Mouse (Mus musculus): ENCODE measurements around the gene Lrrn4cl.
"Not testable (repeated sequence)": the region's sequence is repeated elsewhere in the genome, so short reads cannot be mapped to it uniquely, and the experiment has no call there.

Gene Lrrn4cl

GRCm38 (mm10) chr19:8838041-8838730 is 12.4 kb upstream of the Lrrn4cl start:
- DNase-seq (ENCODE audit: low spot score in 2 of 2): peak in 1 of 2 experiments; percentile 48

DNA sequence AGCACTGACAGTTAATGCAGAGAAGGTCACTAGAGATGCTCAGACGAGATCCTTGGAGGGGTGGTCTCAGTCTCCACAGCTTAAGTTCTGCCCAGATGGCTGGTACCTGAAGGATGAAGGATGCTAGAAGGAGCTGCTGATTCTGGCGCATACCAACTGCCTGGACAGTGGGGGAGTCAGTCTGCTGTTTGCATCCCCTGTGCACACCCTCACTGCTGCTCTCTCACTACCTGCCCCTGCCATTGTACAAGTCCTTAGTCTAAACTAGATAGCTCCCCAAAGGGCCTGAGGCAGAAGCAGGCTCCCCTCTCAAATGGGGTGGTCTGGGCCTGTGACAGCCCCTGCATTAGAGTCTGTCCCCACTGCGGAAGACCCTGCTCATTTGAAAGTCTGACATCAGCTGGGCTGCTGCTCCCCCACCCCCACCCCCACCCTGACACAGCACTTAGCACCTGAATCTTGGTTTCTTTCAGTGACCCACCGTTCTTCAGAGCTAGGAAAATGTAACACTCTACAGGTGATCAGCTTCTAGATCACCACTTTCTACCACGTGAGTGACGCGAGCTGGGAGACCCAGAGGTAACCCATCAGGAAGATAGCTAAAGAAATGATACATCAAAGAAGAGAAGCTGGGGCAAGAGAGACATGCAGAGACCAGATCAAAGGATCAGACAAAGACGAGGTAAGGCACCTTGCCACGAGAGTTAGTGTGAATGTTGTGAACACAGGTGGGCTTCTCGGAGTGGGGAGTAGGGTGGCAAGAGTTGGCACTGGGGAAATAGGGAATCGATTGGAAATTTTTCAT is 11.3 kb upstream of the Lrrn4cl start, which contains the start of gene Gng3:
Gng3 (minus strand) TSS at position 92 of the 805 bp plus-strand sequence.
- peak; percentile 85 to 93 for DNase-seq (ENCODE audit: low spot score in 2 of 2)

GRCm38 (mm10) chr19:8839908-8840791 is 10.4 kb upstream of the Lrrn4cl start:
- DNase-seq (ENCODE audit: low spot score in 2 of 2): peak in 1 of 2 experiments; percentile 76

DNA sequence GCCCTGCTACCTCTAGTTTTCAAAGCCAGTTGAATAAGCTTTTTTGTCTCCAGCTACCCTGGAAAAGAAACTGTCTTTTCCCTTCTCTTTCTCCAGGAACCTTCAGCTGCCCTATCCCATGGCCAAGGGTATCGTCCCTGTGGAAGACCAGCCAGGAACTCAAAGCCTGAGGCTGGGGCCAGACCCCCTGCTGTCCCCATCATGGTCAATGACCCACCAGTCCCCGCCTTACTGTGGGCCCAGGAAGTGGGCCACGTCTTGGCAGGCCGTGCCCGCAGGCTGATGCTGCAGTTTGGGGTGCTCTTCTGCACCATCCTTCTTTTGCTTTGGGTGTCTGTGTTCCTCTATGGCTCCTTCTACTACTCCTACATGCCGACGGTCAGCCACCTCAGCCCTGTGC is 9.6 kb upstream of the Lrrn4cl start:
- no peak for DNase-seq (ENCODE audit: low spot score in 2 of 2)

DNA sequence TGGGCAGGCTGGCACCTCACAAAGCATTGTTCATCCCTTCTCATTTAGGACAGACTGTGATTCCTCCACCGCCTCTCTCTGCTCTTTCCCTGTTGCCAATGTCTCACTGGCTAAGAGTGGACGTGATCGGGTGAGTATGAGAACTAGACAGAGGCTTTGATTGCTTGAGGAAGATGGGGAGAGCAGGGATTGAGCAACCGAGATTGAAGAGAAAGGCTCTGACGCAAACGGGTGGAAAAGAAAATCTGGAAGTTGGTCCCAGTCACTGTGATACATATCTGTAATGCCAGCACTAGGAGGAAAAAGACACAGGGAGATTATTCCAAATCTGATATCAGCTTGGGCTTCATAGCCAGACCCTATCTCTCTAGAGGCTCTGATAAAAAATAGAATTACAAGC is 7.6 kb upstream of the Lrrn4cl start:
- no peak for DNase-seq (ENCODE audit: low spot score in 2 of 2)

DNA sequence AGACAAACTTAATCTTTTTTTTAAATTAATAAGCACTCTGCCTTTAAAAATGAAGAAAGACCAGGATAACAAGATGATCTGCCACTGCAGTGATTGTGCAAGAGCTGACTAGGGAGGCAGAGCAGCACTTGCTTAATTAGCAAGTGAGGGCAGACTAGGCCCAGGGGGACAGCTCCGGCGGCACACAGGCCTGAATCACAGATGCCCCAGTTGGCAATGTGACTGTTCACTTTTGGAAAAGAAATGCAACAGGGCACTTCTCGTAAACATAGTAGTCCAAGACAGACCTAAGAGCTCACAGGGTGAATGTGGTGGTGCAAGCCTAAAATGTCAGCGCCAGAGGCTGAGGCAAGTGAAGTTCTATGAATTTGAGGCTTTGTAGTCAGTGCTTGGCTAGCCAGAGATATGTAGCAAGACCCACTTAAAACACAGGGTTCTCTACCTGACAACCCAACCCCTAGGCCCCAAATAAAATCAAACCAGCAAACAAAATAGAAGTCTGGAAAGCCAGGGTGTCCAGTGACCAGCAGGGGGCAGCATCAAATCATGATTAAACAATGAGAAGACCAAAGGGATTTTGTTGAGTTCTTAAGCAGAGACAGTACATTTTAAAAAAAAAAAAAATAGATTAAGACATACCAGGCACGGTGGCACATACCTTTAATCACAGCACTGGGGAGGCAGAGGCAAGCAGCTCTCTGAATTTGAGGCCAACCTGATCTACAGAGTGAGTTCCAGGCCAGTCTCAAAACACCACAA is 6.0 kb upstream of the Lrrn4cl start:
- DNase-seq (ENCODE audit: low spot score in 2 of 2): peak in 1 of 2 experiments; percentile 82

DNA sequence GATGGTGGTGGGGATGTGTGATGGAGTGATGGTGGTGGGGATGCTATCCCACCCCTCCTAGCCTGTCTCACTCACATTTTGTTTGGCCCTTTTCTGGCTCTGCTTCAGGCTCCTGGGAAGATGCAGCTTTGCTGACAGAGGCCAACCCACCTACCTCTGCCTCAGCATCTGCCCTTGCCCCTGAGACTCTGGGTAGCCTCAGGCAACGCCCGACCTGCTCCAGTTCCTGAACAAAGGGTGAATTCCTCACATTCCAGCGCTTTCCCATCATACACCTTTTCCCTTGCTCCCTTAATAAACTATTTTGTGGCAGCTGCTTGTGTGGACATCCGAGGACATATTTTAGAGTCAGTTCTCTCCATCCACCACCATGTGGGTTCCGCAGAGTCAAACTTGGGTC is 2.2 kb upstream of the Lrrn4cl start:
- no peak for DNase-seq (ENCODE audit: low spot score in 2 of 2)

- no peak for DNase-seq (ENCODE audit: low spot score in 2 of 2)
Measured at GRCm38 (mm10) chr19:8851639-8852038, 1.1 kb downstream of the Lrrn4cl start.

DNA sequence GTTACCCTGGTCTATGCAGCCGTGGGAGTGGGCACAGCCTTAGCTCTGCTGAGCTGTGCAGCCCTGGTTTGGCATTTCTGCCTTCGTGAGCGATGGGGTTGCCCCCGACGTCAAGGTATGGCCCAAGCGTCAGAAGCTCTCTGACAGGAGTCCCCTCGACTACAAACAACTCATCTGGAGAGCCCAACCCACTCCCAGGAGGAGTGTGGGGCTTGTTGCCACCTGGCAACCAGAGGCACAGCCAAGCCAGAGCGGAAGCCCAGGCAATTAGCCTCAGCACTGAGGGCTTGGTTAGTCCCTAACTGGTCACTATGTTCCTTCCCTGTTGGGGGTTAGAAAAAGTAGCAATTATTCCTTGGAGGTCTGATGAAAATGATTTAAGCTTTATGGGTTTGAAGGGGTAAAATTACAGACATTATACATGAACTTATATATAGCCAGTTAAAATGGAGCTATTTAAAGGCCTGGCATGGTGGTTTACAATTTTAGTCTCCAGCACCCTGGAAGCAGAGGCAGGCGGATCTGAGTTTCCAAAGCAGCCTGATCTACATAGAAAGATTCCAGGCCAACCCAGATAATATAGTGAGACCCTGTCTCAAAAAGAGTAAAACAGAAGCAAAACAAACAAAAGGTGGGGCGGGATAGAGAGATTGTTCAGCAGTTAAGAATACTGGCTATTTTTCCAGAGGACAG is 1.8 kb downstream of the Lrrn4cl start:
- DNase-seq (ENCODE audit: low spot score in 2 of 2): no peak

DNA sequence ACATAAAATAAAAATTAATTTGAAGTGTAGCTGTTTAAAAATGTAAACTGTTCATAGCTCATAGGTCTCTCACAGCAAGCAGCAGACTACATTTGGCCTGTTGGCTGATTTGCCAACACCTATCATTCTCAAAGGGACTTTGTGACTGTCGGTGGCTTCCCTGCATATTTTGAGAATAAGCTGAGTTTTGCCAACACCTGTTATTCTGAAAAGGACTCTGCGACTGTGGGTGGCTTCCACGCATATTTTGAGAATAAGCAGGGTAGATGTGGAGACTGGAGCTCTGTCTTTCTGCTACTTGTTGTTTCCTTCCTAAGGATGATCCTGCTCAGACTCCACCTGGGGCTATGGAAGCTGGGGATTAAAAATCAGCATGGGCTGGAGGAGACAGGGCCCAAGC is 2.5 kb downstream of the Lrrn4cl start:
- DNase-seq (ENCODE audit: low spot score in 2 of 2): no peak

GRCm38 (mm10) chr19:8857689-8858088 is 7.1 kb downstream of the Lrrn4cl start:
- no peak for DNase-seq (ENCODE audit: low spot score in 2 of 2)

DNA sequence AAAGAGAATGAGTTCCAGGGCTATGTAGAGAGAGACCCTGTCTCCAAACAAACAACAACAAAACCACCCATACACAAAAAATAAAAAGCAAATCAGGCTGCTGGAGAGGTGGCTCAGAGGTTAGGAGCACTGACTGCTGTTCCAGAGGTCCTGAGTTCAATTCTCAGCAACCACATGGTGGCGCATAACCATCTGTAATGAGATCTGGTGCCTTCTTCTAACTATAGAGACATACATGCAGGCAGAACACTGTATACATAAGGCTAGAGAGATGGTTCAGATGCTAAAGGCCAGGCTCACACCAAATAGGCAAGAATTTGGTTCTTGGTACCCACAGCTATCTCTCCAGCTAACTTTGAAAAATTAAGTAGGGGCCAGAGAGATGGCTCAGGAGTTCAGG is 8.4 kb downstream of the Lrrn4cl start:
- no peak for DNase-seq (ENCODE audit: low spot score in 2 of 2)

DNA sequence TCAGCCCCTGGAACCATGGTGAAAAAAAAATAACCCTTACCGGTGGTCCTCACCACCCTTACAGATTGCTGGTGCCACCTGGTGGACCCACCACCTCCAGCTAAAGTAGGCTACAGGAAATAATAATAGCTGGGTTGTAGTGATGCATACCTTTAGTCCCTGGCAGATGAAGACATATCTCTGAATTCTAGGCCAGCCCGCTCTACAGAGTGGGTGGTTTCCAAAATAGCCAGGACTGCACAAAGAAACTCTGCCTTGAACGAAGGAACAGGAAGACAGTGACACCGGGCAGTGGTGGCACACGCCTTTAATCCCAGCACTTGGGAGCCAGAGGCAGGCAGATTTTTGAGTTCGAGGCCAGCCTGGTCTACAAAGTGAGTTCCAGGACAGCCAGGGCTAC is 13.7 kb downstream of the Lrrn4cl start:
- DNase-seq (ENCODE audit: low spot score in 2 of 2): no peak

- DNase-seq (ENCODE audit: low spot score in 2 of 2): not testable (repeated sequence)
Measured at GRCm38 (mm10) chr19:8870381-8870780, 19.8 kb downstream of the Lrrn4cl start.

DNA sequence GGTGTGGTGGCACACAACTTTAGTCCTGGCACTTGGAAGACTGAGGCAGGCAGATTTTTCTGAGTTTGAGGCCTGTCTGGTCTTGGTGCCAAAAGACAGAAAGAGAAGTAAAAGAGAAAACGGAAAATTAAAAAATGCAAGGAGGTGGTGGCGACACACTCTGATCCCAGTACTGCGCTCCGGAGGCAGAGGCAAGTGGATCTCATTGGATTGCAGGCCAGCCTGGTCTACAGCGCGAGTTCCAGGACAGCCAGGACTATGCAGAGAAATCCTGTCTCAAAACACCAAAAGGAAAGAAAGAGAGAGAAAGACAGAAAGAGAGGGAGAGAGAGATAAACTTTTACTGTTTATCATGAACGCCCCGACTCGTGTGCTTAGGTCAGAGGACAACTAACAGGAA is 20.3 kb downstream of the Lrrn4cl start:
- no peak for DNase-seq (ENCODE audit: low spot score in 2 of 2)

DNA sequence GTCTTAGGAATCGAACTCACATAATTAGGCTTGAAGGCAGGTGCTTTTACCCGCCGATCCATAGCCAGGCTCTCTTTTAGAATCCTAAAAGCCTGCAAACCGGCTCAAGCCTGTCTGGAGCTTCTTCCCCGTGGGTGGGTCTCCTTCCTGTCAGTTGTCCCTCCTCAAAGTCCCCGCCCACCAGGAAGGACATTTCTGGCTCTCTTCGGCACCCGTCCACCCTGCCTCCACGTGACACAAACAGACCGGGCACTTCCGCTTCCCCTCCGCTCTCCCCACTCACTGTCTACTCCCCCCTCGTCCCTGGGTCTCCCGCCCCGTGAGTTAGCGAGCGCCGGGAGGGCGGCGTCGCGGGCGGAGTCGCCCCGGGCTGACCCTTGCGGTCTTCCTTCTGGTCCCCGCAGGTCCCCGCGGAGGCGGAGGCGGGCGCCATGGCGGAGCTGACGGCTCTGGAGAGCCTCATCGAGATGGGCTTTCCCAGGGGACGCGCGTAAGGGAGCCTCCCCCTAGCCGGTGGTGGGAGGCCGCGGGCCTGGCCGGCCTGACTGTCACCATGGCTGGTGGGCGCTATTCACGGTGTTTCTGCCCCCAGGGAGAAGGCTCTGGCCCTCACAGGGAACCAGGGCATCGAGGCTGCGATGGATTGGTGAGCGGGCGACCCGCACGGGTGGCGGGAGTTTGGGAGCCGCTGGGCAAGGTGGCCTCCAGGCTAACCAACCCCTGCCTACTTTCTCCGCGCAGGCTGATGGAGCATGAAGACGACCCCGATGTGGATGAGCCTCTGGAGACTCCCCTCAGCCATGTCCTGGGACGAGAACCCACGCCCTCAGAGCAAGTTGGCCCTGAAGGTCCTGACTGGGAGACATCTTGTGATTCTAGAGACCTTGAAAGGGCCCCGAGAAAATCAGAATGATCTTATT is 21.0 kb downstream of the Lrrn4cl start, which contains the start of gene Ubxn1:
Ubxn1 (plus strand) TSS at position 230 of the 920 bp plus-strand sequence.
- peak; percentile 97 to 99 for DNase-seq (ENCODE audit: low spot score in 2 of 2)

GRCm38 (mm10) chr19:8872266-8872840 is 21.8 kb downstream of the Lrrn4cl start:
- no peak for DNase-seq (ENCODE audit: low spot score in 2 of 2)

DNA sequence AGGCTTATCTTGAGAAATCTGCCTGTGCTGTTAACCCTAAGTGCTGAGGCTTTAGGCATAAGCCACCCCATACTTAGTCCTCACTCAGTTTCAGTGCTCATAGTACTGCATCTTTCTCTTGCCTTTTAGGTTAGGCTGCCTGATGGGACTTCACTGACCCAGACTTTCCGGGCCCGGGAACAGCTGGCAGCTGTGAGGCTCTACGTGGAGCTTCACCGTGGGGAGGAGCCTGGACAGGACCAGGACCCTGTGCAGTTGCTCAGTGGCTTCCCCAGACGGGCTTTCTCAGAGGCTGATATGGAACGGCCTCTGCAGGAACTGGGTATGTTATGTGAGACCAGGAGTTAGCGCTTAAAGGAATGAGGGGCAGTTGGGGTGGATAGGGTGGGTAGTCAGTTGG is 24.5 kb downstream of the Lrrn4cl start:
- DNase-seq (ENCODE audit: low spot score in 2 of 2): no peak

All from left cerebral cortex, adult 9 months (tissue).